Mouse (Mus musculus): ENCODE data around the gene Map3k5. TPM values are rescaled to one million over a fixed set of nuclear protein-coding genes. Genes with fewer than 3 reads are reported as not detected.

The Map3k5 gene
- total and polyA plus RNA-seq, 3 experiments = 0.35 to 0.97 TPM; not detected in 1

GRCm38 (mm10) chr10:19990638-19991037 lies 56.4 kb downstream of the Map3k5 start:
- no peaks in the 10 kb centered on the region for H3K9me3 ChIP-seq (replicated peaks; ENCODE audit: insufficient read depth, low read length)
- no peaks in the 10 kb centered on the region for H3K4me1 ChIP-seq (ENCODE audit: control insufficient read depth in 1 of 2, insufficient read depth in 2 of 2, low read length in 2 of 2)
- H3K4me3 ChIP-seq (ENCODE audit: control insufficient read depth in 1 of 2, insufficient read depth in 1 of 2, low read depth in 2 of 2, low read length in 2 of 2) = no peak overlapping the region
- no peak for TF ChIP-seq MAX (IDR thresholded peaks at IDR 0.05; ENCODE audit: low read length)
- H3K36me3 ChIP-seq (ENCODE audit: control insufficient read depth in 1 of 2, insufficient read depth in 2 of 2, low read length in 2 of 2) = no peaks in the 10 kb centered on the region
- no peak overlapping the region for H3K9ac ChIP-seq (ENCODE audit: control insufficient read depth, low read depth, low read length, poor library complexity, severe bottlenecking)
- no peak overlapping the region for H3K27ac ChIP-seq (ENCODE audit: control insufficient read depth, low read depth, low read length)
- no peak for DNase-seq (ENCODE audit: low read depth, low spot score)
- no peaks in the 10 kb centered on the region for H3K79me2 ChIP-seq (ENCODE audit: control insufficient read depth, insufficient read depth, low read length, poor library complexity)
- no peaks in the 10 kb centered on the region for H3K27me3 ChIP-seq (ENCODE audit: control insufficient read depth in 1 of 2, insufficient read depth in 2 of 2, low read length in 2 of 2)

DNA sequence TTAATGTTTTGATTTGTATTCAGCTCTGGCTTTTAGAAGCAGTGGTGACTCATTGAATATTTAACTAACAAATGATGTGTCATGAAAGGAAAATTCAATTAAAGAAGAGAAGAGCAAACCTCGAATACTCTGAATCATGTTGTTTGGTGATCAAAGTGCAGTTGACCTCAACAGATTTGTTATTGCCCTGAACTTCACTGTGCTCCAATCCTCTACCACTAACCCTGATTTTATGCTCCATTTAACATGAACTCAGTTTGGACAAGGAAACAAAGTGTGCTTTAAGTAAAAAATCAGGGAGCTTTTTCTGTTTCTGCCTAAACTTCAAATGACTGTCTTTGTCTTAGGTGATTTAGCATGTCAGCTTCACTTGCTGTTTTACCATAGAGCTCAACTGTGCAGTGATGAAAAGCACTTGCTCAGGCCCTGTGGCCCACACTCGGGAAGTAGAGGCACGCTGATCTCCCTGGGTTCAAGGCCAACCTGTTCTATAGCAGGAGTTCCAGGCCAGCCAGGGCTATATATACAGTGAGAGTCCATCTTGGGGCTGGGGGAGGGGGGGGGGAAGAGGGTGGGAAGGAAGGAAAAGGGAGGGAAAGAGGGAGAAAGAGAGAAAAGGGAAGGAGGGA lies 57.1 kb downstream of the Map3k5 start:
- Histone ChIP-seq H3K79me2 (ENCODE audit: control insufficient read depth, insufficient read depth, low read length, poor library complexity) (no peaks in the 10 kb centered on the region), H3K4me3 (ENCODE audit: control insufficient read depth in 1 of 2, insufficient read depth in 1 of 2, low read depth in 2 of 2, low read length in 2 of 2) (no peak overlapping the region), H3K9ac (ENCODE audit: control insufficient read depth, low read depth, low read length, poor library complexity, severe bottlenecking) (no peak overlapping the region), H3K4me1 (ENCODE audit: control insufficient read depth in 1 of 2, insufficient read depth in 2 of 2, low read length in 2 of 2) (no peaks in the 10 kb centered on the region), H3K36me3 (ENCODE audit: control insufficient read depth in 1 of 2, insufficient read depth in 2 of 2, low read length in 2 of 2) (no peaks in the 10 kb centered on the region), H3K9me3 (replicated peaks; ENCODE audit: insufficient read depth, low read length) (no peaks in the 10 kb centered on the region), H3K27me3 (ENCODE audit: control insufficient read depth in 1 of 2, insufficient read depth in 2 of 2, low read length in 2 of 2) (no peaks in the 10 kb centered on the region), H3K27ac (ENCODE audit: control insufficient read depth, low read depth, low read length) (no peak overlapping the region)
- TF ChIP-seq MEF2A (IDR thresholded peaks at IDR 0.05; ENCODE audit: extremely low read depth, insufficient replicate concordance, low read depth, low read length, poor library complexity, severe bottlenecking) (no peak), CTCF (IDR thresholded peaks at IDR 0.05 in 2 of 3, conservative IDR thresholded peaks at IDR 0.05 in 1 of 3; ENCODE audit: control insufficient read depth in 1 of 3, insufficient read depth in 1 of 3, low read depth in 2 of 3, low read length in 3 of 3, poor library complexity in 1 of 3, severe bottlenecking in 1 of 3) (no peak)
- no peak for DNase-seq (ENCODE audit: low read depth, low spot score)

DNA sequence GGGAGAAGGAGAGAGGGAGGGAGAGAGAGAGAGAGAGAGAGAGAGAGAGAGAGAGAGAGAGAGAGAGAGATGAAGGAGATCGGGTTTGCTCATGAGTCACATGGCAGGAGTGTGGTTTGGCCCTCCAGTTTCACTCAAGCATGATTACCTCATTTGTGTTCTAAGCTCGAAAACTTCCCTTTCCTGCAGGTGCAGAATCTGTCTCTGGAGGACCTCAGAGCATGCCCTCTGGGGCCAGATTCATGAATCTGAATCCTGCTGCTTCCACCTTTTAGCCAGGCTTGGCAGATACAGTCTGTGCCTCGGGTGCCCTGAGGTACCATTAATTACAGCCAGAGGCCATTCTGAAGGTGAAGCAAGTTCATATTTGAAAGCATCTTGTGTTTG lies 57.6 kb downstream of the Map3k5 start:
- Histone ChIP-seq H3K4me3 (ENCODE audit: control insufficient read depth in 1 of 2, insufficient read depth in 1 of 2, low read depth in 2 of 2, low read length in 2 of 2) (no peak overlapping the region), H3K4me1 (ENCODE audit: control insufficient read depth in 1 of 2, insufficient read depth in 2 of 2, low read length in 2 of 2) (no peaks in the 10 kb centered on the region), H3K9ac (ENCODE audit: control insufficient read depth, low read depth, low read length, poor library complexity, severe bottlenecking) (no peak overlapping the region), H3K79me2 (ENCODE audit: control insufficient read depth, insufficient read depth, low read length, poor library complexity) (no peaks in the 10 kb centered on the region), H3K36me3 (ENCODE audit: control insufficient read depth in 1 of 2, insufficient read depth in 2 of 2, low read length in 2 of 2) (no peaks in the 10 kb centered on the region), H3K9me3 (replicated peaks; ENCODE audit: insufficient read depth, low read length) (no peaks in the 10 kb centered on the region), H3K27me3 (ENCODE audit: control insufficient read depth in 1 of 2, insufficient read depth in 2 of 2, low read length in 2 of 2) (no peaks in the 10 kb centered on the region), H3K27ac (ENCODE audit: control insufficient read depth, low read depth, low read length) (no peak overlapping the region)
- DNase-seq (ENCODE audit: low read depth, low spot score) = peak; percentile 6
- no peak for TF ChIP-seq ZC3H11A (IDR thresholded peaks at IDR 0.05; ENCODE audit: low read depth, low read length)
- no peak for TF ChIP-seq KAT2A (conservative IDR thresholded peaks at IDR 0.05; ENCODE audit: low read depth, low read length)
- no peak for TF ChIP-seq NELFE (IDR thresholded peaks at IDR 0.05; ENCODE audit: low read depth, low read length)
- no peak for TF ChIP-seq UBTF (IDR thresholded peaks at IDR 0.05; ENCODE audit: borderline replicate concordance, insufficient read depth, low read depth, low read length)
- TF ChIP-seq POLR2AphosphoS5 (IDR thresholded peaks at IDR 0.05; ENCODE audit: borderline replicate concordance, low read depth, low read length) = no peak
- no peak for TF ChIP-seq MYB (IDR thresholded peaks at IDR 0.05; ENCODE audit: low read depth, low read length)
- TF ChIP-seq BHLHE40 (IDR thresholded peaks at IDR 0.05; ENCODE audit: borderline replicate concordance, low read depth, low read length) = no peak
- no peak for TF ChIP-seq ELF1 (IDR thresholded peaks at IDR 0.05; ENCODE audit: low read depth, low read length)
- TF ChIP-seq JUND (IDR thresholded peaks at IDR 0.05; ENCODE audit: low read depth, low read length) = no peak
- TF ChIP-seq RCOR1 (IDR thresholded peaks at IDR 0.05; ENCODE audit: low read depth, low read length) = no peak
- no peak for TF ChIP-seq POLR2AphosphoS2 (IDR thresholded peaks at IDR 0.05; ENCODE audit: low read length)
- no peak for TF ChIP-seq GATA1 (IDR thresholded peaks at IDR 0.05; ENCODE audit: low read depth, low read length)
- TF ChIP-seq EP300 (IDR thresholded peaks at IDR 0.05; ENCODE audit: low read depth in 1 of 2, low read length in 2 of 2) = no peak
